In the genomic region with DNA sequence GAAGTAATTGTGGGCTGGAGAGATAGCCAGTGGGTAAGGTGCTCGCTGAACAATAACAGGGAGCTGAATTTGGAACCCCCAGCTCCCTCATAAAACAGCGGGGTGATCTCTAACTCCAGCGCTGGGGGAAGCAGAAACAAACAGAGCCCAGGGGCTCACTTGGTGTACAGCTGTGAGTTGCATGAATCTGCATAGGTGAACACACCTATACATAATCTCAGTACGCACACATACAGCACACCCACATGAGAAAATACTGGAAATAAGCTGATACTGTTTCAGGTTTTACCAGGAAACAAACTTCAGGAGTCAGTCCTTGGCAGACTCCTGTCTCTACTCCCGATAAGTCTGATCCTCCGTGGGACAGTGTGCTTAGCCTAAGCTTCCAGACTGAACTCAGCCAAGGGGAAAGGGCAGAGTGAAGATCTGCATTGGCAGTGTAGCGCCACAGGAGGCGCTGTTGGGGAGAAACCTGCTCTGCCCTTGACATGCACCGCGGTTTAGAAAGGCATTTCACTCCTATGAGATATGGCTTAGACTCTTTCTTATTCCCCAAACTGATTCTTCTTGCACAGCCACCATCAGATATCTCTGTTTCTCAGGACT, we compare ENCODE assay signal across 7 mouse cellular contexts. TPM values are rescaled to one million over a fixed set of nuclear protein-coding genes. Genes with fewer than 3 reads are reported as not detected.
DNase-seq lines count a peak whose midpoint lies in the region.

No protein-coding gene starts in this region.

- DNase-seq in left cerebral cortex, postnatal 4 days: peak; percentile 29
- DNase-seq in left cerebral cortex, postnatal 36 days (ENCODE audit: low spot score in 2 of 2): no peak
- DNase-seq in embryo, embryonic 11 days: peak; percentile 76
- DNase-seq in kidney, adult 11 months: peak; percentile 32
- peak; percentile 1 for DNase-seq in lung, postnatal 36 days
- DNase-seq in layer of hippocampus, adult 9-11 months: no peak
- no peak for DNase-seq in right cerebral cortex, postnatal 14 days

- intact Hi-C loops in left cerebral cortex, postnatal 4 days (cut with DNase I): no loop called here
- intact Hi-C loops in left cerebral cortex, postnatal 36 days (cut with DNase I): no loop called here

RNA-seq across cellular contexts. Expression of gene Lhx8, which starts 34.2 kb away (rescaled TPM):
- total RNA-seq in left cerebral cortex, postnatal 4 days (2021): 1 to 10 TPM; 1.7 to 4.8 TPM
- 1 to 10 TPM in 1 of 2 experiments, under 1 TPM in 1; 0.25 to 1.6 TPM for total RNA-seq in left cerebral cortex, postnatal 36 days (2021)

Comparison
In these comparisons a context has a peak if more than half of its experiments do, and no peak if none do; other contexts are left out.
1. DNase-seq: peak in left cerebral cortex, postnatal 4 days (single experiment), embryo, embryonic 11 days (single experiment), kidney, adult 11 months (single experiment) and lung, postnatal 36 days (single experiment); none in left cerebral cortex, postnatal 36 days (0 of 2), layer of hippocampus, adult 9-11 months (single experiment) and right cerebral cortex, postnatal 14 days (single experiment).